Mouse (Mus musculus): ENCODE measurements around the gene Tinag. TPM values are rescaled to one million over a fixed set of nuclear protein-coding genes. Genes with fewer than 3 reads are reported as not detected.
"Not testable (repeated sequence)": the region's sequence is repeated elsewhere in the genome, so short reads cannot be mapped to it uniquely, and the experiment has no call there.

Gene Tinag
- 0.10 TPM in 1 of 2 replicates, not detected in the other for polyA plus RNA-seq (2015; fragmentation: Nextera tagmentation; extraction: Ambion mirVana)

- Histone ChIP-seq H3K9ac (no peak within 1 kb of the TSS), H3K27ac (no peak within 1 kb of the TSS), H3K36me3 (no peaks in the 10 kb centered on the region), H3K9me3 (no peaks in the 10 kb centered on the region), H3K27me3 (no peaks in the 10 kb centered on the region), H3K4me3 (no peak within 1 kb of the TSS), H3K4me2 (no peak within 1 kb of the TSS), H3K4me1 (replicated peaks) (no peaks in the 10 kb centered on the region)
- WGBS: 83% methylated on average over 2 of the region's 2 CpGs
- ATAC-seq (ENCODE audit: low FRiP score): no peak
Measured at GRCm38 (mm10) chr9:77045585-77045984, at the start of gene Tinag. Gene Tinag (minus strand): TSS chr9:77045794.

GRCm38 (mm10) chr9:77083221-77083620, 37.6 kb upstream of the Tinag start:
- not testable (repeated sequence) for H3K4me2 ChIP-seq; H3K27me3 ChIP-seq; ATAC-seq (ENCODE audit: low FRiP score); H3K9me3 ChIP-seq; H3K4me3 ChIP-seq; H3K27ac ChIP-seq; H3K4me1 ChIP-seq (replicated peaks); H3K9ac ChIP-seq; H3K36me3 ChIP-seq
- 89% methylated on average over 1 of the region's 1 CpGs for WGBS

GRCm38 (mm10) chr9:77071676-77072075, 26.1 kb upstream of the Tinag start:
- ATAC-seq (ENCODE audit: low FRiP score): no peak
- no peaks in the 10 kb centered on the region for H3K36me3 ChIP-seq
- H3K4me3 ChIP-seq: no peak overlapping the region
- no peaks in the 10 kb centered on the region for H3K27me3 ChIP-seq
- no peak overlapping the region for H3K4me2 ChIP-seq
- no peak overlapping the region for H3K27ac ChIP-seq
- H3K9ac ChIP-seq: no peak overlapping the region
- no peaks in the 10 kb centered on the region for H3K4me1 ChIP-seq (replicated peaks)
- H3K9me3 ChIP-seq: no peaks in the 10 kb centered on the region
- WGBS: 79% methylated on average over 2 of the region's 2 CpGs

- no peak for ATAC-seq (ENCODE audit: low FRiP score)
- Histone ChIP-seq H3K27me3 (no peaks in the 10 kb centered on the region), H3K4me1 (replicated peaks) (no peaks in the 10 kb centered on the region), H3K9ac (no peak overlapping the region), H3K4me2 (no peak overlapping the region), H3K27ac (no peak overlapping the region), H3K36me3 (no peaks in the 10 kb centered on the region), H3K9me3 (no peaks in the 10 kb centered on the region), H3K4me3 (no peak overlapping the region)
- 82% methylated on average over 4 of the region's 4 CpGs for WGBS
Measured at GRCm38 (mm10) chr9:77056611-77057010, 11.0 kb upstream of the Tinag start.

GRCm38 (mm10) chr9:77054426-77055193, 9.0 kb upstream of the Tinag start:
- no peak overlapping the region for H3K9ac ChIP-seq

GRCm38 (mm10) chr9:77051406-77051805, 5.8 kb upstream of the Tinag start:
- Histone ChIP-seq H3K4me2 (no peak overlapping the region), H3K36me3 (no peaks in the 10 kb centered on the region), H3K27me3 (no peaks in the 10 kb centered on the region), H3K4me1 (replicated peaks) (no peaks in the 10 kb centered on the region), H3K9ac (no peak overlapping the region), H3K27ac (no peak overlapping the region), H3K4me3 (no peak overlapping the region), H3K9me3 (no peaks in the 10 kb centered on the region)
- ATAC-seq (ENCODE audit: low FRiP score): no peak
- 83% methylated on average over 2 of the region's 2 CpGs for WGBS

More at GRCm38 (mm10) chr9:77054426-77055193, 9.0 kb upstream of the Tinag start:
- no peak overlapping the region for H3K4me2 ChIP-seq
- H3K4me1 ChIP-seq (replicated peaks): no peaks in the 10 kb centered on the region
- no peaks in the 10 kb centered on the region for H3K9me3 ChIP-seq
- no peaks in the 10 kb centered on the region for H3K27me3 ChIP-seq
- peak; percentile 83 for ATAC-seq (ENCODE audit: low FRiP score)
- no peaks in the 10 kb centered on the region for H3K36me3 ChIP-seq
- 57% methylated on average over 9 of the region's 9 CpGs for WGBS
- H3K27ac ChIP-seq: 0 out of 2 replicates have a peak overlapping the region, but pooled peaks have one; percentile 35
- H3K4me3 ChIP-seq: no peak overlapping the region

- Histone ChIP-seq H3K4me1 (replicated peaks) (no peaks in the 10 kb centered on the region), H3K9ac (no peak overlapping the region), H3K4me3 (no peak overlapping the region), H3K27ac (no peak overlapping the region), H3K9me3 (no peaks in the 10 kb centered on the region), H3K36me3 (no peaks in the 10 kb centered on the region), H3K4me2 (no peak overlapping the region), H3K27me3 (no peaks in the 10 kb centered on the region)
- WGBS: 79% methylated on average over 2 of the region's 2 CpGs
- no peak for ATAC-seq (ENCODE audit: low FRiP score)
Measured at GRCm38 (mm10) chr9:77049669-77050068, 4.1 kb upstream of the Tinag start.

GRCm38 (mm10) chr9:77046067-77046715, 597 bp upstream of the Tinag start:
- 87% methylated on average over 5 of the region's 5 CpGs for WGBS
- Histone ChIP-seq H3K4me1 (replicated peaks) (no peaks in the 10 kb centered on the region), H3K27me3 (no peaks in the 10 kb centered on the region), H3K4me3 (no peak overlapping the region), H3K4me2 (no peak overlapping the region), H3K36me3 (no peaks in the 10 kb centered on the region), H3K27ac (no peak overlapping the region), H3K9ac (no peak overlapping the region), H3K9me3 (no peaks in the 10 kb centered on the region)
- no peak for ATAC-seq (ENCODE audit: low FRiP score)

GRCm38 (mm10) chr9:77035361-77035760, 10.2 kb downstream of the Tinag start:
- Histone ChIP-seq H3K36me3 (no peaks in the 10 kb centered on the region), H3K4me2 (no peak overlapping the region), H3K27me3 (no peaks in the 10 kb centered on the region), H3K9me3 (no peaks in the 10 kb centered on the region), H3K4me3 (no peak overlapping the region), H3K27ac (no peak overlapping the region), H3K9ac (no peak overlapping the region), H3K4me1 (replicated peaks) (no peaks in the 10 kb centered on the region)
- 54% methylated on average over 2 of the region's 2 CpGs for WGBS
- ATAC-seq (ENCODE audit: low FRiP score): no peak

- Histone ChIP-seq H3K36me3 (no peaks in the 10 kb centered on the region), H3K4me1 (replicated peaks) (no peaks in the 10 kb centered on the region), H3K9ac (no peak overlapping the region), H3K27me3 (no peaks in the 10 kb centered on the region), H3K4me3 (no peak overlapping the region), H3K4me2 (no peak overlapping the region), H3K9me3 (no peaks in the 10 kb centered on the region), H3K27ac (no peak overlapping the region)
- 83% methylated on average over 9 of the region's 9 CpGs for WGBS
- ATAC-seq (ENCODE audit: low FRiP score): no peak
Measured at GRCm38 (mm10) chr9:77032430-77033154, 13.0 kb downstream of the Tinag start.

- Histone ChIP-seq H3K9ac (no peak overlapping the region), H3K9me3 (no peaks in the 10 kb centered on the region), H3K4me2 (no peak overlapping the region), H3K27me3 (no peaks in the 10 kb centered on the region), H3K4me3 (no peak overlapping the region), H3K4me1 (replicated peaks) (no peaks in the 10 kb centered on the region), H3K27ac (no peak overlapping the region), H3K36me3 (no peaks in the 10 kb centered on the region)
- no peak for ATAC-seq (ENCODE audit: low FRiP score)
- 78% methylated on average over 2 of the region's 2 CpGs for WGBS
Measured at GRCm38 (mm10) chr9:77025271-77025670, 20.3 kb downstream of the Tinag start.

- H3K9ac ChIP-seq: no peak overlapping the region
- H3K9me3 ChIP-seq: no peaks in the 10 kb centered on the region
- H3K4me2 ChIP-seq: no peak overlapping the region
- 84% methylated on average over 4 of the region's 4 CpGs for WGBS
- H3K27me3 ChIP-seq: no peaks in the 10 kb centered on the region
- no peak overlapping the region for H3K4me3 ChIP-seq
- no peaks in the 10 kb centered on the region for H3K36me3 ChIP-seq
- no peak overlapping the region for H3K27ac ChIP-seq
- H3K4me1 ChIP-seq (replicated peaks): no peaks in the 10 kb centered on the region
- no peak for ATAC-seq (ENCODE audit: low FRiP score)
Measured at GRCm38 (mm10) chr9:77018935-77019334, 26.7 kb downstream of the Tinag start.
